Mouse (Mus musculus) limb, embryonic 14.5 days (tissue): ENCODE data around the gene Fndc10. TPM values are rescaled to one million over a fixed set of nuclear protein-coding genes. Genes with fewer than 3 reads are reported as not detected.
"Not testable (repeated sequence)": the region's sequence is repeated elsewhere in the genome, so short reads cannot be mapped to it uniquely, and the experiment has no call there.

ENCODE experiments used
- ATAC-seq: fragments of 200-750 bp; cut with Nextera tagmentation; 2 replicates; pipeline ENCODE4 v1.8.0; 2017; ENCODE audit warnings: low read depth, moderate number of reproducible peaks, moderate TSS enrichment; ENCODE audit not compliant: low FRiP score
- DNase-seq: peaks from one replicate; pipeline ENCODE4 v3.0.0-alpha.2; 2015; ENCODE audit warnings: low spot score
- H3K27ac ChIP-seq: fragments of 300-500 bp; sonication (generic); replicated peaks from 2 replicates; pipeline ENCODE4 v1.5.1; 2014; ENCODE audit warnings: low read depth, mild to moderate bottlenecking, low read length, moderate library complexity, mixed read lengths
- H3K27me3 ChIP-seq: fragments of 300-500 bp; sonication (generic); 2 replicates; pipeline ENCODE4 v1.6.1; 2014; ENCODE audit warnings: low read length, mixed read lengths; ENCODE audit not compliant: control insufficient read depth, insufficient read depth
- H3K36me3 ChIP-seq: fragments of 300-500 bp; sonication (generic); 2 replicates; pipeline ENCODE4 v1.6.1; 2014; ENCODE audit warnings: mild to moderate bottlenecking, low read length, moderate library complexity, mixed read lengths; ENCODE audit not compliant: control insufficient read depth, insufficient read depth
- H3K4me1 ChIP-seq: fragments of 300-500 bp; sonication (generic); 2 replicates; pipeline ENCODE4 v1.6.1; 2014; ENCODE audit warnings: antibody characterized with exemption, low read length, mixed read lengths; ENCODE audit not compliant: control insufficient read depth, insufficient read depth
- H3K4me2 ChIP-seq: fragments of 300-500 bp; sonication (generic); replicated peaks from 2 replicates; pipeline ENCODE4 v1.6.1; 2014; ENCODE audit warnings: low read depth, mild to moderate bottlenecking, low read length, moderate library complexity; ENCODE audit not compliant: severe bottlenecking
- H3K4me3 ChIP-seq: fragments of 300-500 bp; sonication (generic); replicated peaks from 2 replicates; pipeline ENCODE4 v1.5.1; 2014; ENCODE audit warnings: low read length
- H3K9ac ChIP-seq: fragments of 300-500 bp; sonication (generic); 2 replicates; pipeline ENCODE4 v1.6.1; 2014; ENCODE audit warnings: mild to moderate bottlenecking, low read depth, low read length, moderate library complexity; ENCODE audit not compliant: severe bottlenecking
- H3K9me3 ChIP-seq: fragments of 300-500 bp; sonication (generic); 2 replicates; pipeline ENCODE4 v1.6.1; 2016; ENCODE audit warnings: low read length; ENCODE audit not compliant: control insufficient read depth
- POLR2A ChIP-seq: fragments of 200-500 bp; IDR thresholded peaks from 2 replicates; pipeline ENCODE4 v1.8.0; 2012; ENCODE audit warnings: inconsistent platforms, mild to moderate bottlenecking, moderate library complexity, borderline replicate concordance; ENCODE audit not compliant: insufficient read depth, insufficient read length; ENCODE audit errors: extremely low read depth
- WGBS: fragments of 180-500 bp; shearing (Covaris S2); extraction: QIAGEN DNeasy Blood & Tissue Kit; methylation state at CpG from one replicate; pipeline ENCODE4 v1.1.7; 2014; 5-methylcytosine and 5-hydroxymethylcytosine counted together
- polyA plus RNA-seq, 2 experiments: library from polyadenylated mRNA; depleted of rRNA in 1 of 2; stranded (reverse) in 1 of 2; unstranded in 1 of 2; fragments of >200 nt; fragmentation: Nextera tagmentation in 1 of 2; extraction: Ambion mirVana in 1 of 2; gene quantifications; 2 replicates each; pipeline versions ENCODE4 v1.2.1 to v1.2.3; 2012 to 2014

Fndc10 gene
- polyA plus RNA-seq, 2 experiments = 9.4 to 31.0 TPM

DNA sequence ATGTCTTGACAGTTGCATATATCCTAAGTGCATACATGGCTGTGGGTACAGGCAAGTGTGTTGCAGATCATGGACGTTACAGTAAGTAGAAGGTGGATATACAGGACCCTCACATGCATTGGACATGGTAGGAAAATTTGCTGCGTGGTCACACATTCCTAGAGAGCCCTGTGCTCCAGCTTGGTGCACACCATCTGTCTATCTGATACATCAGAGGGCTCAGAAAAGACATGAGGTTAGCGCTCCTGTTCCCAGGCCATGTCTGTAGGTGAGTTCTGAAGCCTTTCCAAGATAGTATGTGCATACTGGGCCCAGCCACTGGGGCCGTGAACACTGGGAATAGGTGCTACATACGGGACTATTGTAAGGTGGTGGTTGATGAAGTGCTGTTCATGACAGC, 42.3 kb downstream of the Fndc10 start:
- H3K4me3 ChIP-seq = no peak overlapping the region

DNA sequence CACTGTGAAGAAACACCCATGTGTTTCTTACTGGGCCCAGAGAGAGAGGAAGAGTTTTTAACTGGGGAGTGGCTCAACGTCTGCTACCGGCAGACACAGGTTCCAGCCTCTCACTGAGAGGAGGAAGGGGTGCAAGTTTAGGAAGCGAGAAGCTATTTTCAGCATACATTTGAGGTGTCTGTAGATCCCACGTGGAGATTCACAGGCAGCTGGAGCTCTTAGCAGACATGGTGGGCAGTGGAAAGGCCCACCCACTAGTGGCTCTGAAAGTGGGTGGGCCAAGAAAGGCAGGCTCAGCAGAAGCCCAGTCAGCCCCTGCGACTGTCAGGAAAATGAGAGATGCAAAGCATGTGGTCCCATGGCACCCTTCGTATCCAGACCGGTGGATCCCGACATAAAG, 44.1 kb downstream of the Fndc10 start:
- no peak overlapping the region for H3K4me3 ChIP-seq
- 60% methylated on average over 8 of the region's 8 CpGs for whole genome bisulfite sequencing
- H3K4me1 ChIP-seq = peaks cover 7% of the 10 kb centered on the region
- no peak overlapping the region for H3K9ac ChIP-seq
- H3K27ac ChIP-seq = no peak overlapping the region
- ATAC-seq (no peak), DNase-seq (no peak)
- H3K4me2 ChIP-seq = no peak overlapping the region
- no peaks in the 10 kb centered on the region for H3K27me3 ChIP-seq
- no peak for TF ChIP-seq POLR2A
- no peaks in the 10 kb centered on the region for H3K9me3 ChIP-seq
- H3K36me3 ChIP-seq = peaks cover 48% of the 10 kb centered on the region

More for the DNA sequence above, 42.3 kb downstream of the Fndc10 start:
- no peak for TF ChIP-seq POLR2A
- no peak for DNase-seq
- peaks cover 7% of the 10 kb centered on the region for H3K4me1 ChIP-seq
- no peak overlapping the region for H3K4me2 ChIP-seq
- no peak overlapping the region for H3K27ac ChIP-seq
- no peak for ATAC-seq
- H3K27me3 ChIP-seq = no peaks in the 10 kb centered on the region
- H3K36me3 ChIP-seq = peaks cover 33% of the 10 kb centered on the region
- no peaks in the 10 kb centered on the region for H3K9me3 ChIP-seq
- 93% methylated on average over 5 of the region's 5 CpGs for WGBS
- H3K9ac ChIP-seq = no peak overlapping the region

GRCm38 (mm10) chr4:155739152-155739551, 45.0 kb downstream of the Fndc10 start:
- no peaks in the 10 kb centered on the region for H3K9me3 ChIP-seq
- ATAC-seq (no peak), DNase-seq (no peak)
- no peak overlapping the region for H3K27ac ChIP-seq
- WGBS = 81% methylated on average over 6 of the region's 6 CpGs
- H3K27me3 ChIP-seq = no peaks in the 10 kb centered on the region
- H3K4me1 ChIP-seq = peaks cover 7% of the 10 kb centered on the region
- H3K4me2 ChIP-seq = no peak overlapping the region
- H3K4me3 ChIP-seq = no peak overlapping the region
- H3K36me3 ChIP-seq = peaks cover 56% of the 10 kb centered on the region
- no peak overlapping the region for H3K9ac ChIP-seq
- no peak for TF ChIP-seq POLR2A

DNA sequence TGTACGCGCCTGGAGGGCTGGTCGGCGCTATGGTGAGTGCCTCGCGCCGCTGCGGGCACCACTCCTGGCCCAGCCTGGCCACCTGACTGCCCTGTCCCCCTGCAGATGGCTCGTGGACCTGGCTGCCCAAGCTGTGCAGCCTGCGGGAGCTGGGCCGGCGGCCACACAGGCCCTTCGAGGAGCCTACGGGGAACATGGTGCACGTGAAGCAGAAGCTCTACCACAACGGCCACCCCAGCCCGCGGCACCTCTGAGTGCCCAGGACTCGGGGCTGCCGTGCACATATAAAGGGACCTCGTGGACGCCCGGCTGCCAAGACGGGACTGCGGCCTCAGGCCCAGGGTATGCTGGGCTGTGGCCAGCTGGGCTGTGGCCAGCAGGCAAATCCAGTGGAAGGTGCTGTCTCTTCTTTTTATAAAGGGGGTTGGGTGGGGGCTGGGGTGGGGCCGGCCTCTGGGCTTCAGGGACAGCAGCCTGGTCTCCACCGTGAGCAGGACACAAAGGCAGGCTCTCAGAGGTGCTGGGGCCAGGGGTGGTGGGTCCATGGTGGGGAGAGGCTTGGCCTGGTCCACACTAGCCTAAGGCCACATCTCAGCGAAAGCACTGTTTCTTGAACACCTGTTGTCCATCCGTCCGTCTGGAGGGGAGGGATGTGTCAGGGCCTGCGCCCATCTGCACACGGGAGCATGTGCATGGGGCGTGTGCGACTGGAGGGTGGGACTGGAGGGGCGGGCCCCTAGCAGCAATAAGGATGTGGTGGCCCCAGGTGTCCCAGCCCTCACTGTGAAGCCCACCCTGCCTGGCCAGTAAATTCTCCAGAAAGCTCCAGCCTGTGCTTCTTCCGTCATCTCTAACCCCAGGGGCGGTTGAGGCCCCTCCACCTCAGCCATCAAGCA, 45.8 kb downstream of the Fndc10 start:
- no peak overlapping the region for H3K27ac ChIP-seq
- TF ChIP-seq POLR2A = no peak
- H3K4me1 ChIP-seq = peaks cover 7% of the 10 kb centered on the region
- H3K9me3 ChIP-seq = no peaks in the 10 kb centered on the region
- no peak overlapping the region for H3K4me3 ChIP-seq
- H3K27me3 ChIP-seq = no peaks in the 10 kb centered on the region
- H3K9ac ChIP-seq = no peak overlapping the region
- DNase-seq (no peak), ATAC-seq (no peak)
- peaks cover 65% of the 10 kb centered on the region for H3K36me3 ChIP-seq
- no peak overlapping the region for H3K4me2 ChIP-seq
- 80% methylated on average over 37 of the region's 37 CpGs for WGBS

- H3K27ac ChIP-seq, H3K9ac ChIP-seq, H3K4me3 ChIP-seq, H3K4me1 ChIP-seq, H3K27me3 ChIP-seq, DNase-seq, ATAC-seq, H3K4me2 ChIP-seq, H3K9me3 ChIP-seq: not testable (repeated sequence)
- 82% methylated on average over 10 of the region's 10 CpGs for WGBS
- H3K36me3 ChIP-seq = peaks cover 72% of the 10 kb centered on the region
These were observed 46.5 kb downstream of the Fndc10 start for GRCm38 (mm10) chr4:155740681-155741080.
